Mouse (Mus musculus) lung, postnatal 36 days (tissue): Measurements from ENCODE around the gene Ubtd2.

ENCODE experiments used
- DNase-seq: peaks from one replicate; pipeline ENCODE4 v3.0.0; 2022; ENCODE audit warnings: mixed read lengths

Gene Ubtd2

GRCm38 (mm10) chr11:32454800-32455506 lies at the start of gene Ubtd2:
Gene Ubtd2, plus strand, starts transcription at chr11:32455370.
- DNase-seq: peak; percentile 98

- peak; percentile 56 for DNase-seq
Measured at GRCm38 (mm10) chr11:32407863-32408262, 47.3 kb upstream of the Ubtd2 start.

- DNase-seq: no peak
Measured at GRCm38 (mm10) chr11:32409052-32409451, 46.1 kb upstream of the Ubtd2 start.

GRCm38 (mm10) chr11:32409823-32410562 lies 45.2 kb upstream of the Ubtd2 start:
- no peak for DNase-seq

GRCm38 (mm10) chr11:32420001-32420400 lies 35.2 kb upstream of the Ubtd2 start:
- no peak for DNase-seq

DNA sequence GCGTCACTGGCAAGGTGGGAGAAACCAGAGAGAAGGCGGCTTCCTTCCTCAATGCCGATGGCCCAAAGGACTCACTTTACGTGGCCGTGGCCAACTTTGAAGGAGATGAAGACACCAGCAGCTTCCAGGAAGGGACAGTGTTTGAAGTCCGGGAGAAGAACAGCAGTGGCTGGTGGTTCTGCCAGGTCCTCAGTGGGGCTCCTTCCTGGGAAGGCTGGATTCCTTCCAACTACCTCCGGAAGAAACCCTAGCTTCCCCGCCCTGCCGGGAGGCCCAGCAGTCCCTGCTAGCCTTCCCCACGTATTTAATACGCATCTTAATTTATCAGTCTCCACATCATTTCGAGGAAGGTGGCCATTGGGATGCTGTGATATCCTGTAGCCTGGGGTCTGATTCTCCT lies 31.9 kb upstream of the Ubtd2 start:
- no peak for DNase-seq

DNA sequence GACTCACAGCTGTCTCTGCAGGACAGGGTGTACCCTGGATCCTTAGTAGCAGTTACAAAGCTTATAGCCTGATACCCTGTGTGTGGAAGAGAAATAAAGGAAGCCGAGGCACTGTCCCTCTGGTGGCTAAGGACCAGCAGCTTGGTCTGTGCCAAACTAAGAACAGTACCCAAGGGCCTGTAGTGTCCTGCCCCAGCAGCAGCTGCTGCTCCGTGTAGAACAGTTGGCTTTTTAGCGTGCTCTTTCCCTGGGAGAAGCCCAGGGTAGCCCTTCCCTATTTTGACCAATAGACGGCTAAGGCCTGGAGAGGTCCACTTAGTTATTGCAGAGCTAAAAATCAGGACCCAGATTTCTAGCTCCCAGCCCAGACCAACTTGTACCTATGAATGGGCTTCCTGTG lies 30.6 kb upstream of the Ubtd2 start:
- DNase-seq: no peak

GRCm38 (mm10) chr11:32425043-32425658 lies 30.0 kb upstream of the Ubtd2 start:
- peak; percentile 54 for DNase-seq

GRCm38 (mm10) chr11:32427537-32427936 lies 27.6 kb upstream of the Ubtd2 start:
- DNase-seq: no peak

- DNase-seq: peak; percentile 82
Measured at GRCm38 (mm10) chr11:32435410-32436060, 19.6 kb upstream of the Ubtd2 start.

DNA sequence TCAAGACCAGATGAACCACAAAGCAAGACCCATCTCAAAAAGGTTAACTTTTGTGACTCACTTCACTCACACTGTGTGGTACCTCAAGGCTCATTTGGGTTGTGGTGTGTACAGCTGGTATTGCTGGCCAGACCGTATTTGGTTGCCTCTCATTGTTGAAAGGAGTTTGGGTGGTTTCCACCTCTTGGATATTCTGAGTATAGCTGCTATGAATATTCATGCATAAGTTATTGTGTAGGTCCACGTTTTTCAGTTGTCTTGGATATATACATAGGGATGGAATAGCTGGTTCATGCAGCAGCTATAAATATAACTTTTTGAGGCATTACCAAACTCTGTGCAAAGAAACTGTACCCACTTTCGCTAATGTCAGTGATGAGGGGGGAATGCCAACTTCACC lies 12.6 kb upstream of the Ubtd2 start:
- DNase-seq: no peak

GRCm38 (mm10) chr11:32444266-32444665 lies 10.9 kb upstream of the Ubtd2 start:
- DNase-seq: no peak

- DNase-seq: no peak
Measured at GRCm38 (mm10) chr11:32445135-32445534, 10.0 kb upstream of the Ubtd2 start.

DNA sequence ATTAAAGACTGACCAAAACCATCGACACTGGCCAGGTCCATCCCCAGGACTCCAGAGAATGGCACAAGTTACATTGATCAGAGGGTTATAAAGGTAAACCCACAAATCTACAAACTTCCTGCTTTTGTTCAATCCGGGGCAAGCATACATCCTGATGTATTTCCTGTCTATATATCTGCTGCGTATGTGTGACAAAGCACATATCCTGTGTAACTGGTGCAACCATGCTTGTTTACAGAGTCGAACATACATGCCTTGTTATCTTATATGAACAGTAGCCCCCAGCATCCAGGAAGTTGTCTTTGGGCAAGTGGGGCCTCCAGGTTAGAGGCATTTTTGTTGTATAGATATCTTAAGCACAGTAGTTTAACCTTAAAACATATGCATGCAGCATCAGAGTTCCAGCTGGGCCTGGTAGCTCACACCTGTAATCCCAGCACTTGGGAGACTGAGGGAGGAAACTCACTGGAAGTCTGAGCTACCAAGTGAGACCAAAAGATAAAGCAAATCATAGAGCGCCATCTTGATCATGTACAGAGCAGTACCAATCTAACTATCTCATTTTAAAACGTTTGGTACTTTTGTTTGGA lies 9.4 kb upstream of the Ubtd2 start:
- no peak for DNase-seq

DNA sequence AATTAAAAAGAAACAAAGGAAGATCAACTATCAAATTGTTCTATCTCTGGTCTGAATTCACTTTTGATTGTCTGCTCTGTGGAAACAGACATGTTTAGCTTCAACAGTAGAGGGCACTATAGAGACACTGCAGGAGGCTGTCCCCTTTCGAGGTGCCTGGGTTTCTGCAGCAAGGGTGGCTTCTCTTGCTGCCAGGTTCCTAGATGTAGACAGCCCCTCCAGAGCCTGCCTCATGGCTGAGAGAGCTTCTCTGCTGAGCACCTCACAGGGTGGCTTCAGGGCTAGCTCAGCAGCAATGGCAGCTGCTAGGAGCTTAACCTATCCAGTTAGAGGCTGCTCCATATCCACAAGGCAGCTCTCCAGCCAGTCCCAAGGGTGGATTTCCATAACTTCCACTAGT lies 5.0 kb upstream of the Ubtd2 start:
- peak; percentile 79 for DNase-seq

DNA sequence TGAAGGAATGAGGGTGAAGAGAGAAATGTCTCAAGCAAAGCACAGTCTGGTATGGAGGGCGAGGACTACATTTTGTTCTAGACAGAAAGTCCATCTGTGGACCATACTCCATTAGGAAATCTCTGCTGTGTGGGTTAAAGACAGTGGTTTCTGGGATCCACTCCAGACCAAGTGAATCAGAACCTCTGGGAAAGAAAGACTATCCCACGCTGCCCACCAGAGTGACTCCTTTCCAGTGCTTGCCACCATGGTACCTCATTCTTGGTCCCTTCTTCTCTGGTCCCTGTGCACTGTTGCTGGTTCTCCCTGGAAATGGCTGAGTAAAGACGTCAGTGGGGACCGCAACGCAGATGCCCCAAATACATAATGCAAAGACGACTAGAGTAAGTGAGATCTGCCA lies 3.9 kb upstream of the Ubtd2 start:
- no peak for DNase-seq

- no peak for DNase-seq
Measured at GRCm38 (mm10) chr11:32452745-32453144, 2.4 kb upstream of the Ubtd2 start.

GRCm38 (mm10) chr11:32453353-32453915 lies 1.7 kb upstream of the Ubtd2 start:
- no peak for DNase-seq

DNA sequence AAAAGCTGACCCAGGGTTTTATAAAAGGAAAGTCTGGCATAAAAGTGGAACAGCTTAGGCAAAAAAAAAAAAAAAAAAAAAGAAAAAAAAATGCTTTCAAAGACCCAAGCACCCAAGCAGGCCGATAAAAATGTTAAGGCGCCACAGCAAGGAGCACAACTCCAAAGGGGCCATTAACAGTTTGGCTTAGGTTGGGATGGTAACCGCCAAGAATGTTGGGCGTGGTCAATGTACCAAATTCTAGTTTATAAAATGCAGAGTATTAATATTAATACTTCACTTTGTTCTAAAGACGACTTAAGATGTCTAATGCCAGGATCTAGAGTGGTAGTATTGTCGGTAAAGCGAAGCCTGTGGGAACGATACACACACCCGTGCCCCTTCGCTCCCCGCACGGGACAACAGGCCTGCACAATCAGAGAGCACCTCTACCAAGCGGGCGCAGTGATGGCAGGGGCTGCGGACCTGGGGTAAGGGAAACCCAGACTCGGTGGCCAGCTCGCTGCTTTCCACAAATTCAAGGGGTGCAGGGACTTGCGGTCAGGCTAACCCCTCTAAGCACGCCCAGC lies 855 bp upstream of the Ubtd2 start:
- DNase-seq: peak; percentile 32

DNA sequence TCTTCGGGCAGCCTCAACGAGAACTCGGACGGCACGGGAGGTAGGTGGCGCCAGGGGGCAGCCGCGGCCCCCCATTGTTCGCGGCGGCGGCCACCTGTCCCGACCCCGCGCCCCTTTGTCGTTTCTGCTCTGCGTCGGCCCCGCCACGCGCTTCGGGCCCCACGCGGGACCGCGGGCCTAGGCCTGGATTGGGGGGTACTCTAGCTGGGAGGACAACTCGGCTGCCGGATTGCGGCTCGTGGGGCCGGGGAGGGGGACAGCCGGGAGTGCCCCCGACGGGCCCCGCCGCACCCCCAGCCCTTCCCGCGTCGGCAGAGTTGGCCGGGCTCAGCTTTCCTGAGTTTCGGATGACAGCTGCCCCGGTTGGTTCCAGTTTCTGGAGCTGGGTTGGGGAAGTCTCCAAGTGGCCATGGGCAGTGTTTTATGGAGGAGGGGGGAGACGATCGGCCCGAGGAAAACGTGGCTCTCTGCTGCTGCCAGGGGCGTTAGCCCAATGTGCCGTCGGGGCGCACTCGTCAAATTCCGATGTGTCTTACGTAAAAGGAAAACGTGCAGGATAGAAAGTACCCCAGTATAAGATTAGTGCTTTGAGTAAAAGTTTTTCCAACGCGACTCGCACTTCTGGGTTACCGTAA lies 454 bp downstream of the Ubtd2 start:
- peak; percentile 46 for DNase-seq

GRCm38 (mm10) chr11:32456356-32456755 lies 1.2 kb downstream of the Ubtd2 start:
- no peak for DNase-seq

DNA sequence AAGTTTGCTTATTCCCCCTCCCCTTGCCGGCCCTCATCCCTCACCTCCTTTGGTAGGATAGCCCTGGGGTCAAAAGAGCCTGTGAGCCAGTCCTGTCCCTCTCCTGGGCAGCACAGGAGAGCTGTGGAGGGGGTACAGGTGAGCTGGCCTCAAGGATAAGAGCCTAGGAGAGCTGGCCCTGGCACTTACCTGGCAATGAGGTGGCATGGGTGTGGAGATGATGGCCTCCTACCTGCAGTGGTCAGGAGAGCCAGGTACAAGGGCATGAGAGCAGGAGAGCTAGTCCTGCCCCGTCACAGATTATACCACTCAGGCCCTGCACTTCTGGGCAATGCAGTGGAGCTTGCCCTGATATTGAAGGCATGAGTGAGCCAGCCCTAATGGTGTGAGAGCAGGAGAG lies 9.1 kb downstream of the Ubtd2 start:
- no peak for DNase-seq
